Mouse (Mus musculus): ENCODE measurements at regions not wholly inside any gene's neighbourhood (a gene's known extent, or its start where the extent isn't known, plus 50 kb on each side); places are given as distances from the start of the nearest gene placed in this dataset.

- H3K4me3 ChIP-seq = no peak overlapping the region
- H3K27ac ChIP-seq = no peak overlapping the region
- H3K9me3 ChIP-seq = peaks cover 6% of the 10 kb centered on the region; the same call in 1 of the 2 replicates
- WGBS = 90% methylated on average over 9 of the region's 9 CpGs
- no peak for DNase-seq (ENCODE audit: low spot score)
- no peaks in the 10 kb centered on the region for H3K36me3 ChIP-seq
- H3K4me1 ChIP-seq (replicated peaks) = peaks cover 9% of the 10 kb centered on the region
- H3K27me3 ChIP-seq (ENCODE audit: insufficient read depth, poor library complexity, severe bottlenecking) = no peaks in the 10 kb centered on the region
These were observed 51.8 kb upstream of the Dhx40 start for GRCm38 (mm10) chr11:86859236-86859817.

DNA sequence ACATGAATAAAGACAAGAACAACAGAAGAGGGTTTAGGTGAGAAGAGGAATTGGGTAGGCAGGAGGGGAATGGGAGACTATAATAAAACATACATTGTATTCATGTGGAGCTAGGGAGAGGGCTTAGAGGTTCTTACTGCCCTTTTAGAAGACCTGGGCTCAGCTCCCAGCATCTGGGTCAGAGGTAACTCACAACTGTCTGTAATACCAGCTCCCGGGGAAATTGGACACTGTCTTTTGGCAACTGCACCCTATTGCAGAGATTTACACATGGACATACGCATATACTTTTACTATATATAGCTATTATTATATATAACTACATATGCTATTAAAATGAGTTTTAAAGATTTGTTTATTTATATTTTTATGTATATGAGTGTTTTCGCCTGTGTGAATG, 50.7 kb upstream of the Dhx40 start:
- Histone ChIP-seq H3K9me3 (peaks cover 6% of the 10 kb centered on the region; the same call in 1 of the 2 replicates), H3K4me1 (replicated peaks) (peaks cover 9% of the 10 kb centered on the region), H3K27me3 (ENCODE audit: insufficient read depth, poor library complexity, severe bottlenecking) (no peaks in the 10 kb centered on the region), H3K27ac (no peak overlapping the region), H3K36me3 (no peaks in the 10 kb centered on the region), H3K4me3 (no peak overlapping the region)
- WGBS = 91% methylated on average over 3 of the region's 3 CpGs
- no peak for DNase-seq (ENCODE audit: low spot score)

Data from hindbrain, embryonic 10.5 days (tissue).